Mouse (Mus musculus) mouse embryonic stem cell (cell line): ENCODE measurements around the gene Spata18.

ENCODE experiments used
- in situ Hi-C, 2 experiments: fragments of 300-500 bp; cut with MboI; formaldehyde crosslinking; loops; 1 replicate in 1 of 2; 3 replicates in 1 of 2; pipeline ENCODE4 v1.14.3; 2019 to 2020; ENCODE audit warnings: low sequenced_read_pairs in 2 of 2, low pct_unique_long_range_greater_than_20kb in 1 of 2, mixed read lengths in 1 of 2; ENCODE audit not compliant: unreplicated experiment in 1 of 2

Spata18 gene

DNA sequence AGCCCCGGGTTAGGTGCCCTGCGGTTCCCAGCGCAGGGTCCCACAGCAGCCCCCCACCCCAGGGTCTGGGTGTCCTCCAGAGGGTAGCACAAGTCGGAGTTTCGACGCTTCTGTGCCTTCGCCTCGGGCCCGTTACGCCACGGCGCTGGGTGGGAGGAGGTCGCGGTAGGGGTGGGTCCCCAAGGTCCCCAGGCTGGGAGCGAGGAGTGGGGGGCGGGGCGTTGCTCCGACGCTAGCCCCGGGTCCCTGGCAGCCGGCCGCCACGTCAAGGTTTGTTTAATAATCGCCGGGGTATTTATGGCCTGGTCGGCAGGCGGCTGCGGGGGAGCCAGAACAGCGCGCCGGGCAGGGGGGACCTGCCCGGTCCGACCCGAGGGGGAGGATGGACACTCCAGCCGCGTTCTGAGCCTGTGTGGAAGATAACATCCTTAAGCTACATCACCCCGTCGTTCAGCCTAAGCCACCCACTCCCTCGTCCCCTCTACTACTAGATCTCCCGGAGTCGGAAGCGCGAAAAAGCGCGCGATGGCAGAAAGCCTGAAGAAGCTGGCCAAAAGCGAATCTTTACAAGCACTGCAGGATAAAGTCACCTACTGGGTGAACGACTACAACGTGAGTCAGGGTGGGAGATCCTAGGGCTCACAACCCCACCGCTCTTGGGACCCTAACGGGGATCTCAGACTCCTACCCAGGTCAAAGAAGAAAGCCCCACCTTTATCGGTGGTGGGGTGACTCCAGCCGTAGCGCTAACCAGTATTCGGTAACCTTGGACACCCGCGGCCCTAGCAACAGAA lies at the start of gene Spata18:
Spata18 (plus strand) TSS at position 319 of the 794 bp plus-strand sequence.
- in situ Hi-C loops: no loop called here

DNA sequence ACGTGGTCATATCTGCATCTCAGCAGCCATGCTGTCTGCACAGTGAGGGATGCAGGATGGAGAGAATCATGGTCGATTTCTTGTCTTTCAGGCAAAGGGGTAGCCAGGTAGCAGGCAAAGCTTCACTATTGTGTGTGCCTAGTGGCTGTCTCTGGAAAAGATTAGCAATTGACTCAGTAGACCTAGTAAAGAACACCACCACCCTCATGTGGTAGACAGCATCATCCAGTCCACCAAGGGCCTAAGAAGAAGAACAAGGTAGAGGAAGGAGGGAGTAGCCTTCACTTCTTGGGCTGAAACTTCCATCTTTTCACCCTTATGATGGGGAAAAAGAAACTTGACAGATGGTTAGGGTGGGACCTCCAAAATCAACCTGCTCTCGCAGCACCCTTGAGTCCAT lies 48.3 kb upstream of the Spata18 start:
- in situ Hi-C loops: no loop called here

GRCm38 (mm10) chr5:73604542-73604941 lies 46.6 kb upstream of the Spata18 start:
- in situ Hi-C loops: no loop called here

DNA sequence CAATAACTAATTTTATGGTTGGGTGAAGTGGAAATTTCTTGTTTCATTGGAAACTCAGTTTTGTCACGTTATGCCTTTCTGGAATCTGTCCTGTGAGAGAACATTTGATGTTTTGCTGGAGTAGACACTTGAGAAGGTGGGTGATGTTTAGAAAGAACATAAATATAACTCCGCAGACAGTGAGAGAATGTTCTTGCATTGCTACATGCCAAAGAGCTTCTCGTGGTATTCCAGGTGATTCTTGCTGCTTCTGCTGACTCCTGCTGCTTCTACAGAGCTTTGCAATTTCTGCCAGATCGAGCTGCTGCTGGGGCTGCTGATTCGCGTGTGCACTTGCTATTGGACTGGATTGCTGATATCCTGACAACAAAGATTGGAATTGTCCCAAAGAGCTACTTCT lies 46.2 kb upstream of the Spata18 start:
- in situ Hi-C loops: no loop called here

GRCm38 (mm10) chr5:73611071-73611470 lies 40.1 kb upstream of the Spata18 start:
- in situ Hi-C loops: no loop called here

DNA sequence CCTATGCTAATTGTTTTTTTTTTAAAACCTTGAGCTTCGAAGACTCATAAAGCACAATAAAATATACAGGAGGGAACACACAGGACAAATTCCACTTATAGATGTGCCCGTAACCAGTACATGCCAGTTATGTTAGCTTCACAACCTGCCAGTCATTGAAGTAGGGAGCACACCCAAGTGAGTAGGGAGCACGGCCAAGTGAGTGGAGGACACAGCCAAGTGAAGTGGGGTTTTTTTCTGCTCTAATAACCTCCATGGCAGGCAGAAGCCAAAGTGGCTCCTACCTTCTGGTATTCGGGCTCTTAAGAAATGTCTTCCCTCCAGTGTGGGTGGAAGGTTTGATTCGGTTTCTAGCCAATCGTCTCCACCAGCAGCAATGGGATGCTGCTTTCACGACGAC lies 37.9 kb upstream of the Spata18 start:
- in situ Hi-C loops: no loop called here

DNA sequence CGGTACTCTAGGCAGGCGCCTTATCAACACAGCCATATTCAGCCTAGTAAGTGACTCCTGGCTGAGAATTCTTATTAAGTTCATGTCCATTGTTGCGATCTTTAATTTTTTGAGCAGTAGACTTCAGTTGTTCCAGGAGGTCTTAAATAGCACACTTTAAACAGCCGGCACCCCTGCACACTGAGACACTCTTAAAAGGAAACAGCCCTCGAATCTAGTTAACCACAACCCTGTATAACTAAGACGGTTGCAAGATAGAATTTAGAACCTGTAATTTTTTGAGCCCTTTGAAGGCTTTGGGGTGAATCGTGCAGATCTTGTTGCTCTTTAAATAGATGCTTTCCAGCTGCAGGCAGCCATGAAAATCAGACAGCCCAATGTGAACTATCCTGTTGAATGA lies 36.0 kb upstream of the Spata18 start:
- in situ Hi-C loops: no loop called here

DNA sequence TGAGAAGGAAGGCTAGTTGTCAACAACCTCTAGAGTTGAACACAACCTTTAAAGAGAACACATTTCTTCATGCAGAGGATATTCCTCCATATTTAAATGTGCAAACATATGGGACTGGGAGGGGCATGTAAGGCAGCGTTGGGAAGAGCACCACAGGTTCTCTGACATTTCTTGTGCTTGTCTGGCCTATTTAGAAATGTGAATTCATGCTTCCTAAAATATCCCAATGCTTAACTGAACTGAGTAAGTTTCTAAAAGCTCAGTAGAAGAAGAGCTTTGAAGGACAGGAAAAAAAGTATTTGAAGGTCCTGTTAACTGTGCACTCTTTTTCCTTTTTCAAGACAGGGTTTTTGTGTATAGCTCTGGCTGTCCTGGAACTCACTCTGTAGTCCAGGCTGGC lies 32.2 kb upstream of the Spata18 start:
- in situ Hi-C loops: no loop called here

DNA sequence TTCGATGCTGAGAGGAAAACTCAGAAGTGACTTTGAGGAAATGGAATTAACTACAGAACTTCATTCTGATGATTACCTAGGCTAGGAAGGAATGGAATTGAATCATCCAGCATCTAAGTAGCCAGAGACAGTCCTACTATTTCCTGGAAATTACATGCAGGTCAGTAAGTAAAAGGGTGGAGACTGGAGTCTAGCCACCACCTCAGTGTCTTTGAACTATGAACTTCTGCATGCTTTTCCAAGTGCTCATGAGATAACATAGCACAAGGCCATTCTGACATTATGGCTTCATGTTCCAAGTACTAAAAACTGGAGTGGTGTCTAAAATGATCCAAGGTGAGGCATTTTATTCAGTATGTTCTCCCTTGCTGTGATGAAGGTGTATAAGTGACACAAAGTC lies 25.7 kb upstream of the Spata18 start:
- in situ Hi-C loops: loop anchor here (5.0 to 10.0 kb wide), 3 partner anchors 61 to 193 kb away; no protein-coding TSS in a partner anchor

DNA sequence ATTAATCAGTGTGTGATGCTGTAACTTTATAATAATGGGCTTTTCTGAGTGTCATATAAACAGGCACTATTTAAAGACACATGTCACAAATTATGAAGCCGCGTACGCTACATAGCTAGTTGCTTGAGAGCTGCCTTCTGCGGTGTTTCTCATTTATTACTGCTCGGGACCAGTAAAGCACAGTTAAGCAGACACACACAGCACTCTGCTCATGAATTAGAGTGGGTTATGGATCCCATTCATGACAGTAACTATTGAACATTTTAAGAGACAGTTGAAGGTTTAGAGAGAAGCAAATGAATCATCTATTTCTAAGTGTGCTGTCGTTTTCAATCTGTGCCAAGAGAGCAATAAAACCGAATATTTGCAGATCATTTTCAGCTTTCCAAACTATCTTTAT lies 24.3 kb upstream of the Spata18 start:
- in situ Hi-C loops: loop anchor here (5.0 to 10.0 kb wide), 3 partner anchors 62 to 195 kb away; no protein-coding TSS in a partner anchor

DNA sequence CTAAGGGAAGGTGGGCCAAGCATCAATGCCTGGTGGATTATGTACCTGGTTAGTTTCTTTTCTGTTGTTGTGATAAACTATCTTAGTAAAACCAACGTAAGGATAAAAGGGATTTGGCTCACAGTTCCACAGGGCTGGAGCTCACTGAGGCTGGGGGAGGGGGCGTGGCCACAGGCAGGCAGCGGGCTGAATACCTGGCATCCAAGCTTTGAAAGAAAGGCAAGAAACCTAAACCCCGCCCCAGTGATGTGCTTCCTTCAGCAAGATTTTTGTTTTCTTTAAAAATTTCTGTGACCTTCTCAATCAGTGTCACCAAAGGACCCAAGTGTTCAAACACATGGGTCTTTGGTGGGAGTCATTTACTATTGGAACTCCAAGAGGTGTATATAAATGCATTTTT lies 23.6 kb upstream of the Spata18 start:
- in situ Hi-C loops: loop anchor here (5.0 to 10.0 kb wide), 3 partner anchors 63 to 195 kb away; no protein-coding TSS in a partner anchor

DNA sequence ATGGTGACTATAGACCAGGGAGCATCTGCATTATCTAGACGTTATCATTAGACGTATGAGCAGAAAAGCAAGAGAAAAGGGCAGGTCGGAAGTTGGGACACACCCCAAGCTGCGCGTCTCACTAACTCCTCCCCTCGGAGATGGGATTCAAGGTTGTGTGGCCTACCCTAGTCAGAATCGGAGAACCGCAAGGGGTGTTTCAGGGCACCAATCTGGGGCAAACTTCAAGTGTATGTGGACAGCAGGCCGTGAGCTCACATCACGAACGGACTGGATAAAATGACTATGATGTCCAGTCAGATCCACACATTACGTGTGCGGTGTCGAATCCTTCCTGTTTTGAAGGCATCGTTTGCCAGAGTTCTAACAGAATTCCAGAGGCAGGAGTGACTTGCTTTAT lies 23.2 kb upstream of the Spata18 start:
- in situ Hi-C loops: loop anchor here (5.0 to 10.0 kb wide), 3 partner anchors 63 to 196 kb away; no protein-coding TSS in a partner anchor

- in situ Hi-C loops: no loop called here
Observed at GRCm38 (mm10) chr5:73630141-73630540, 21.0 kb upstream of the Spata18 start.

GRCm38 (mm10) chr5:73631001-73631558 lies 20.1 kb upstream of the Spata18 start:
- in situ Hi-C loops: no loop called here

DNA sequence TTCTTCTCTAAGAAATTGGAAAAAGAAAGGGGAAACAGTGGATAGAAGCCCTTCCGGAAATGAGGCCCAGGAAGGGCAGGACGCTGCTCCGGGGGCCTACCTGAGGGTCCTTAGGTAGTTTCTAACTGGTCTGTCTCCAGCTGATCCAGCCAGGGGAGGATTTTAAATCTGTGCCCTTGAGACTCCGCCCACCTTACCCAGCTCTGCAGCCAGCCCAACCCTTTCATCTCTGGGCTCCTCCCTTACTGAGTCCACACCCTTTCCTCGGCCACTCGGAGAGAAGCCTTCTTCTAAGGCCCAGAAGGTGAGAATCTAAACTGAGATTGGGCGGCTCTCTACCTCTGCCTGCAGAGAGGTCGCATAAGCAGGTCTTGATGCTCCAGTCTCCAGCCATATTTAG lies 18.9 kb upstream of the Spata18 start, which contains the start of gene Lrrc66:
Lrrc66 (minus strand) TSS at position 236 of the 400 bp plus-strand sequence.
- in situ Hi-C loops: no loop called here

DNA sequence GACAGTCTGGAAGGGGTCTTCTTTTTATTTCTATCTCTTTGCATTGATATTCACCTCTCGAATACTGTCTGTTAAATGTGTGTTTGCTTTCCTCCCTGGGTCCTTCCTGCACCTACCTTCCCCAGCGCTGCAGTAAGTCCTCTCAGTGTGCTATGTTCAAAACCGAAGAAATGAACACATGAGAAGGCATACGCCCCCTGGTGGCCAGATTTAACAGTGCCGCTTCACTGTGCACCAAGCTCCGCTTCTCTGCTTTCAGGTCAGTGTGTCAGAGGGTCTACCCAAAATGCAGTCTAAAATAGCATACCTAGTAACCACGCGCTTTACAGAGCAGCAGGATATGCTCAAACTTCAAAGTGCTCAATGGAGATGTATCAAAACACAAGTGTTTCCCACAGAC lies 18.0 kb upstream of the Spata18 start:
- in situ Hi-C loops: no loop called here

GRCm38 (mm10) chr5:73637337-73638107 lies 13.7 kb upstream of the Spata18 start:
- in situ Hi-C loops: loop anchor here in 1 of 2 experiments (5.0 kb wide), 1 partner anchor 95 kb away; no protein-coding TSS in a partner anchor

- in situ Hi-C loops: no loop called here
Observed at GRCm38 (mm10) chr5:73641058-73641457, 10.1 kb upstream of the Spata18 start.

DNA sequence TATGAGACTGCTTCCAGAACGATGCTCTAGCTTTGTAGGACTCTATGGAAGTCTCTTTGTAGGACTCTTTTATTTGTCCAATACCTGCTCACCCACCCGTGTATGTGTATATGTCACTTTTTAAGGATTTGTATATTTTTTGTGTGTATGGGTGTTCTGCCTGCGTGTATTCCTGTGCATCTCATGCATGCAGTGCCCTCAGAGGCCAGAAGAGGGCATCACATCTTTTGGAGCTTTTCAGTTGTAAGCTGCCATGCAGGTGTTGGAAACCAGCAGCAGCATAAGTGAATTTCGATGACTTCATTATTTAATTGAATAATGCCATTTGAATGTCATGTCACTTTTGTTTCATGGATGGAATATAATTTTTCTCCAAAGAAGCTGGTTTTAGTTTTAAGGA lies 9.1 kb upstream of the Spata18 start:
- in situ Hi-C loops: no loop called here
